Mouse (Mus musculus) right cerebral cortex, postnatal 14 days (tissue): ENCODE results near the gene Pde4d.

ENCODE experiments used
- DNase-seq: peaks from one replicate; pipeline ENCODE4 v3.0.0; 2022

Gene Pde4d

DNA sequence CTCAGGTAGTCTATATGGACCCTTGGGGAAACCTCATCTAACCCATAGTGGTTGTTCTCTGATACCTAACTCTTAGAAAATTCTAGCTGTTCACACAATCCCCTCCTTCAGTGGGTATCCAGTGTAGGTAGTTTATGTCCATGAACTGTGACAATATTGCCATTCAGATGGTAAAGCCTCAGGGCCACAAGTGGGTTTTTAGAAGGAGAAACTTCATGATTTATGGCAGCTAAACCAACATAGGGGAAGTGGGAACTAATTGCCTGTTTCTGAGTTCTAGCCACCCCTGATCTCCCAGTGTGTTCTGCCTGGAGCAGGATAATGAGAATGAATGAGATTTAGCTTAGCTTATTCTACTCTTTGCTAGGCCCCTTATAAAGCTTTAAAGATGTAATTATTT lies 43.1 kb downstream of the Pde4d start:
- no peak for DNase-seq

DNA sequence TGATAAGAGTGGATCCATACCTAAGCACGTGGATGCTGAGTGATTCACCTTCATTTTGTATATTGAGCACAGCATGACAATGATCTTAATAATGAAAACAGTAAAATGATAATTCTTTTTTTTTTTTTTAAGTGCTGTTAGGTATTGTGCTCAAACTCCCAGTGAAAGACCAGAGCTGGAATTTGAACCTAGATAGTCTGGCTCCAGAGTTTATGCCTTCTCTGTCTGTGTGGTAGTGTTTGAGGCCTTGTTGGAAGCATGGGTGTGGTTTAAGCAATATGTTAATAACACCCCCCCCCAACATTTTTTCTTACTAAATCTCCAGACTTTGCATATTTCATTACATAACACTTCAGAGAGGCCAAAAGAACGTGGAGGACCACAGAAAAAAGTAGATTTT lies 44.6 kb downstream of the Pde4d start:
- no peak for DNase-seq

DNA sequence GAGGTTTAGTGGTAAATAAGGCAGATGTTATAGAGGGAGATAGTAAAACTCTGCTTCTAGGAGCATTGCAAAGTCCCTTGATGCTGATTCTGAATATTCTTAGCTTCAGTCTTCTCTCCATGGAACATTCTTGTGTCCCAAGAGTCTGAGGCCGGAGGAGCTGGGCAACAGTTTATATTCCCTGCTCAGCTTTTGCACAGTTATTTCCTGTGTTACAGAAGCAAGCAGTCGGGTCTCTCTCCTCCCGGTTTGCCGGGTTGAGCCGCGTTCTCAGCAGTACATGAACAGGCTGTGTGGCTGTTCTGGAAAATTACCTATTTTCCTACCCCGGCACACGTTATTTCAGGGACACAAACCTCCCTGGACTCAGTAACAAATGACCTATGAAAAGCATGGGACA lies 48.0 kb downstream of the Pde4d start:
- DNase-seq, result peak; percentile 3

DNA sequence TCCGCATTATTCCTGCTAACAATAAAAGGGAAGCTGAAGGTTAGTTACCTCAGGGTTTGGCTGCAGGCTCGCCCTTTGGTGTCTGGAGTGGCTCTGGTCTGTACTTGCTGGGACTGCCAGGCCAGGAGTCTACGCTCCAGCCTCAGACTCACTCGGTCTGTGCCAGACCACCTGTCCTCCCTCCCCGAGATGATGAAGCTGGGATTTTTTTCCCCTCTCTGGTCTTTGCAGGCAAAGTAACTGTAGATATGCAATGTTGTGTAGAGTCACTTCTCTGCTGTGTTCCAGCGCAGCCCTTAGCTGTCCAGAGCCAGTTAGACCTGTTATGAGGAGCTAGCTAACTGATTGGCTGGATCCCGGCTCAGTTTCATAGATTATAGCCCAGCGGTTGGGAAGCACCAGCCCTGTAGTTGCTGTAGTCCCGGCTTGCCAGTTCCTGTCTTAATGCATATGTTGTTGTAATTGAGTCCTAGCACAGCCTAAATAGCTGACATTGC lies 48.5 kb downstream of the Pde4d start:
- peak; percentile 3 for DNase-seq

GRCm38 (mm10) chr13:108498773-108499313 lies 49.1 kb downstream of the Pde4d start:
- no peak for DNase-seq

DNA sequence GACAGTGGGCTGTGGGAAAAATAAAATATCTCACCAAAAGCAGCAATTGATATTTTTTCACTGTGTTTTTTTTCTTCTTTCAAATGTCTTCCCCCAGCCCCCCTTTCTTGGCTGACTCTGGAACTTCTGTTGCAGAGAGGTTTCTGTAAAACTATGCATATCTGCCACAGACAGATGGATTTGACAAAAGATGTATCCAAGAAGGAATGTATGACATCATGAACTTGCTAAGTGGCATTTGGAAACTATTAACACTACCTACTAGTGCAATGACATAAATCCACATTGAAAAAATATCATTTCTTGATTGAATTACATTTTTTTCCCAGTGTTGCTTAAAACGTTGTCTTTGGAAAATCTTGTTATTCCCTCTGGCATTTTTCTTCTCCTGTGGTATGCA lies 51.6 kb downstream of the Pde4d start:
- DNase-seq, result no peak

- DNase-seq, result no peak
Measured at GRCm38 (mm10) chr13:108524548-108524947, 74.8 kb downstream of the Pde4d start.

DNA sequence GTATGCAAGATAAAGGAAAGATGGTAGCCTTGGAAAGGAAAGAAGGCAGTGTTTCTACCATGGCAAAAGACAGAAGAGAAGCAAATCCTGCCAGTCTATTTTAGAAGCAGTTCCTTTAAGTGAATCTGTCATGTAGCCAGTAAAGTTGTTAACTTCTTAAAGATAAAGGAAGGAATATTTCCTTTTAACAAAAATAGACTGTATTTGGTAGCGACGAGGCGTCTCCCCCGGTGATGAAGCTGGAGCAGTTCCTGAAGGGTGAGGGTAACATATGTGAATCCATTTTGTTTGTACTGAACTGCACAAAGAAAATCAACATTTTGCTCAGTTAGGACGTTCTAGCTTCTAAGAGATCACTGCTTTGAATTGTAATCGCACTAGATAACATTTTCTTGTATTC lies 75.2 kb downstream of the Pde4d start:
- DNase-seq, result no peak

- DNase-seq, result no peak
Measured at GRCm38 (mm10) chr13:108526258-108527007, 76.7 kb downstream of the Pde4d start.

DNA sequence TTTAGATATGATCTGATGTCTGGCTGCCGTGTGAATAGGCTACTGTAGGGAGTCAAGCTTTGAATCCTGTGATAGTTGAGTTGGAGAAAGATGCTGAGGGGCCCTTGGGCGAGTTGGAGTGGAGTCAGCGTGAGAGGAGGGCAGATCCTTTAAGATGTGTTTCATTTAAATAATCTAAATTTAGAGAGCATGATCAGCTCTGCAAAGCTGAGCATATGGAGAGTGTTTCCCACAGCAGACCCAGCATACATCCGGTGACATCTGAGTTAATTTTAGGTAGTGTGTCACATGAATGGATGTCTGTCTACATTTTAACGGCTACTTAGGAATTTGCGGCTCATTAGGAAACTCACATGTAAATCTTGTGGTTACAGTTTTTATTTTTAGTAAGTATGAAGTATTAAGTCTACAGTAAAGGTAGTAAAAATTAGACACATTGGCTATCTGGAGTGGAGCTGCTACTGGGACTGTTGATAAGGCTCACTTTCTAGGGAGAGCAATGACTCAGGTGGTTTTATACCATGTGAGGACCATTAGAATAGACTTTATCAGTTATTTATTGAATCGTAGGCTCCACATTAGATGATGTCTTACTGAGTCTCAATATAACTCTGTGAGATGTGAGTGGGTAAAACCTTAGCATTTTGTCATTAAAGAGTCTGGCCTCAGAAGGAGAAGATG lies 77.5 kb downstream of the Pde4d start:
- no peak for DNase-seq

DNA sequence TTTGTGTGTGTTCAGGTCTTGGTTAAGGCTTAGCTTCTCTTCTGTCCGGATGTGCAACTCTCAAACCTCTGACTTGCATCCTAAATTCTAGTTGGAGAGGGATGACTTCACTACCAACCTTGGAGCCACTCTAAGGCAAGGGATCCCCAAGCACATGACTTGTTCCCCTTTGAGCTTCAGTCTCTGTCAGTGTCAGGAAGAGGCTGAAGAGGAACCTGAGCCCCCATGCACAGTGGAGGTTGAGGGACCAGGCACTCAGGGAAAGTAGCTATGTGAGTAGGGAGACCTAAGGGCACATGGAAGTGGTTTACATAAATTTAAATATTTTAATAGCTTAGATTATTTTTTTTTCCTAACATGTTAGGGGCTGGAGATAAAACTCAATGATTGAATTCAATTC lies 78.6 kb downstream of the Pde4d start:
- no peak for DNase-seq

GRCm38 (mm10) chr13:108532875-108533274 lies 83.1 kb downstream of the Pde4d start:
- DNase-seq, result no peak

DNA sequence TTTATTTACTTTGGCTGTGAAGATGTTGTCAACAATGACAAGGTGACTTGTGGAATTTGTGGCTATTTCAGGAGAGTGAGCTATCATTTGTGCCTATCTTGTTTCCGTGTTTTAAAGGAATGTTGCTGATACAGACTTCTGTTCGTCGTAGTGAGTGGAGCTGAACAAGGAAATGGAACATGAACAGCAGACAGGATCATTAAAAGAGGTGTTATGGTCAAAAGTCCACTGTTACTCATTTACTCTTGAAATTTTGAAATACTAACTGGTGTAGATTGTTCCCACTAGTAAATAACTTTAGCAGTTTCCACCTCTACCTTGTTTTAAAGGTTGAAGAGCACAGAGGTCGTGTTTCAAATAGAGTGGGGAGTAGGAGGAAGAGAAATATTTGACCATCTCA lies 86.7 kb downstream of the Pde4d start:
- DNase-seq, result no peak

DNA sequence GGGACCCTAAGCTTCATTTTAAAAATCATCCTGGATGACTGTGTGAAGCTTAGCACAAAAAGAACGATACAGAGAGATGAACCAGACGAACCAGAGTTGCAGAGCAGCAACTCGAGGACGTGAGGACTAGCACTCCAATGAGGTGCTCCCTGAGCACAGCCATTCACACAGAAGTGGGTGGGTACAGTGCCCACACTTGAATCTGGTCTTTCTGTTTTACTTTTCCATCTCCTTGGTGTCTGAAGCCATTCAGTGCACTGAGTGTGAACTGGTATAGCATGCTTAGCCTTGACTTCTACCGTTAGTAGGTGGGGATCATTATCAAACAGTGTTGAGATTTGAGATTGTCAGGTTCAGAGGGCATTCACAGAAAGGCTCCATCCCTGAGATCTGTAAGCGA lies 87.2 kb downstream of the Pde4d start:
- no peak for DNase-seq

GRCm38 (mm10) chr13:108538760-108539369 lies 89.1 kb downstream of the Pde4d start:
- DNase-seq, result no peak

- DNase-seq, result no peak
Measured at GRCm38 (mm10) chr13:108541488-108541887, 91.7 kb downstream of the Pde4d start.

DNA sequence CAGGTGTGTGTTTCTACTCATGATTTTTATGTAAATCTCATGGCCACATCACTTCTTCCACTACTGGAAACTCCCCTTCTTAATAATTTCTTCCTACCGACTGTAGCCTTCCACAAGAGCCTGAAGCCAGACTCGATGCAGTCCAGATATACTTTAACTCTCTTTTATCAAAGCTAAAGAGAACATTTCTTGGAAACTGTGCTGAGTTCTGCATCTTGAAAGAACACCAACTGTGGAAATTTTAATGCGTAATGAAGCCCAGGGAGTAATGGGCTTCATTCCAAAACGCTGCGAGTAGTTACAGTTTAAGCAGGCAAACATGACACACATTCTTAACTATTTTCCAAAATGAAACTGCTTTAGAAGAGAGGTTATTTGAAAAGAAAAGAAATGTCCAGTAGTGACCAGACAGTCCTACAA lies 92.6 kb downstream of the Pde4d start:
- DNase-seq, result no peak

DNA sequence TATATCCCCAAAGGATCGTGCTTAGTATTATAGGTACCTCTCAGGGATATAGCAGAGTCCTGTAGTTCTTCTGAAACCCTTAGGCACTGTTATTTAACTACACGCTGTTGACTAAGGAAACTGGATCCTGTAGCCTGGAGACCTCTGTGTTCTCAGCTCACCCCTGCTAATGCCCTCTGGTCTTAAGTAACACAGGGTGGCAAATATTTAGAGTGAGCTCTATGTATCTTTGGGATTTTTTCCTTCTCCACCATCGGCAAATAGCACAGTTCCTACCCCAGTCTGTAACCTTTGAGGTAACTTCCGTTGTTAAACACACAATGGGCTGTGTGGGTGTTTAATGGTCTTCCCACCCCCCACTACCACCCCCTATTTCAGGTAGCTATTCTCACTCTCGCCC lies 102.5 kb downstream of the Pde4d start:
- DNase-seq, result no peak

GRCm38 (mm10) chr13:108552995-108553394 lies 103.2 kb downstream of the Pde4d start:
- DNase-seq, result no peak

DNA sequence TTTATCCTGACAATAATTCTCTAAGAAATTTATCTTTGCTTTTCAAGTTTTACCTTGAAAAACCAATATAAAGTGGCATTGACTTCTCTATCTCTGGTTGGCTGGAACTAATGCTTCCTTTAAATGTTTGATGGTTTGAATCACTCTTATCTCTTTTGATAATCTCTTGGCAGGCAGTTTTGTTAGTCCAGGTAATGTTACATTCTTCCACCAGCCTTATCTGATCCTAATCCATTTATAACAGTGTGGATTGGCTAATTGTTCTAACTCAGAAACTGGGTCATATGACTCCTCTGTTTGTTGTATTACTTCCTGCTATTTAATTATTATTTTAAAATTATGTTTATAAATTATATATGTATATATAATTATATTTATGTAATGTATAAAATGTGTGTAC lies 105.2 kb downstream of the Pde4d start:
- DNase-seq, result no peak

GRCm38 (mm10) chr13:108596938-108597337 lies 147.2 kb downstream of the Pde4d start:
- no peak for DNase-seq

DNA sequence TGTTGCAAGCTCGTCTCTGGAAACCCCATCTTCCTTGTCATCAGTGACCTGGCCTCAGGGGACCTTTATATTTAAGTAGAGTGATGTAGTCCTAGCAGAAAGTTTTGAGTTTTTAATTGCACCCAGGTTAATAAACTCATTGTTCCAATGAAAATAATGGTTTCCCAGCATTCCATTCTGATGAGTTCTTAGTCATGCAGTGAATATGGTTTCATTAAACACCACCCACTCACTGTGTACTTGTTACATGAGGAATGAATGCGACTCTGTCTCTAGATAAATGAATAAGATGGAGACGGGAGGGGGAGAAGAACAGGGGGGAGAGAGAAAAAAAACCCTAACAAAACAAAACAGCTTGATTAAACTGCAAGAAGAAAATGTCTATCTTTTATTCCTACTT lies 148.9 kb downstream of the Pde4d start:
- DNase-seq, result no peak

DNA sequence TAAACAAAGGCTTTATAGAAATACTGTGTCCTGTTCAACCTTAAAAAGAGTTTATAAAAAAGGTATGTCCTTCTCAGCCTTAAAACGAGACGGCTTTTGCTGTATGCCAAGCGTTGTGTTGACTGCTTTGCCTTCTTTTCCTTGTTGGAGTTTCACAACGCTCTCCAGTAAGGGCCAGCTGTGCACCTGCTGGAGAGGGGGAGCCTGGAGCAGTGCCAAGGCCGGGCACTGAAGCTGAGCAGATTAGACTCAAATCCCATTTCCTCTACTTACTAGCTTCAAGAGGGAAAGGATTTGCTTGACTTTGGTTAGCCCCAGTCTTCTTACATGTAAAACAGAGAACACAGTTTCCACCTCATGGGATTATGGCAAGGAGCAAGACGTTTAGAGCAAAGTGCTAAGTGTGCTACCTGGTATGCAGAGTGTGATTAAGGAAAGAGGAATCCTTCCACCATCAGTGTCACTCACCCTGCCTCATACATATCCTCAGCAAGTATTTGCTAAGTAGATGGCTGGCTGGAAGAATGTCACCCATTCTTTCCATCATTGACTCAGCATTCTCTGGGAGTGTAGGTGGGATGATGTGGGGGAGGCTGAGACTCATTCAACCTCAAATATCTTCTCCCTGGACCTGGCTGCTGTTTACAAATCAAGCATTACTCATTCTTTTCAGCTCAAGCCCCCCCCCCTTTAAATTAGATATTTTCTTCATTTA lies 149.6 kb downstream of the Pde4d start:
- DNase-seq, result peak; percentile 13
